Mouse (Mus musculus): Measurements from ENCODE around the gene Atg4b. TPM values are rescaled to one million over a fixed set of nuclear protein-coding genes. Genes with fewer than 3 reads are reported as not detected.
A peak's percentile ranks its signal among the peaks of the same experiment; 100 is the strongest.

Gene Atg4b
- polyA plus RNA-seq, 1 experiment from 2014 or later: 75.2 TPM

- H3K4me1 ChIP-seq: peaks cover 38% of the 10 kb centered on the region
- H3K36me3 ChIP-seq: peaks cover 35% of the 10 kb centered on the region
- peak within 1 kb of the TSS; percentile 96 for H3K4me3 ChIP-seq
- H3K27me3 ChIP-seq: no peaks in the 10 kb centered on the region
- peak within 1 kb of the TSS; percentile 97 for H3K4me2 ChIP-seq
- H3K9me3 ChIP-seq: no peaks in the 10 kb centered on the region
- peak; percentile 97 for ATAC-seq (ENCODE audit: borderline replicate concordance, extremely low read depth, low FRiP score, low TSS enrichment)
- peak within 1 kb of the TSS; percentile 98 for H3K27ac ChIP-seq
- WGBS: under 1% methylated on average over 91 of the region's 94 CpGs
- H3K9ac ChIP-seq: peak within 1 kb of the TSS; percentile 97
Observed at GRCm38 (mm10) chr1:93803556-93804507, 52.5 kb downstream of the Atg4b start, which contains the start of gene Ing5. Gene Ing5, plus strand, starts transcription at chr1:93803965.

GRCm38 (mm10) chr1:93804818-93805217, 53.5 kb downstream of the Atg4b start:
- peaks cover 32% of the 10 kb centered on the region for H3K36me3 ChIP-seq
- no peaks in the 10 kb centered on the region for H3K27me3 ChIP-seq
- 55% methylated on average over 4 of the region's 4 CpGs for WGBS
- no peaks in the 10 kb centered on the region for H3K9me3 ChIP-seq
- no peak for ATAC-seq (ENCODE audit: borderline replicate concordance, extremely low read depth, low FRiP score, low TSS enrichment)
- no peak overlapping the region; the same call in 1 of the 2 replicates for H3K27ac ChIP-seq
- peak overlapping the region; percentile 75 for H3K4me2 ChIP-seq
- H3K9ac ChIP-seq: peak overlapping the region; percentile 28; the same call in 1 of the 2 replicates
- peak overlapping the region; percentile 96 for H3K4me3 ChIP-seq
- H3K4me1 ChIP-seq: peaks cover 38% of the 10 kb centered on the region

- Histone ChIP-seq H3K4me1 (peaks cover 38% of the 10 kb centered on the region), H3K9ac (no peak overlapping the region), H3K4me3 (no peak overlapping the region), H3K36me3 (peaks cover 33% of the 10 kb centered on the region), H3K27me3 (no peaks in the 10 kb centered on the region), H3K27ac (no peak overlapping the region), H3K4me2 (peak overlapping the region; percentile 75; the same call in 1 of the 2 replicates), H3K9me3 (no peaks in the 10 kb centered on the region)
- ATAC-seq (ENCODE audit: borderline replicate concordance, extremely low read depth, low FRiP score, low TSS enrichment): no peak
- WGBS: 60% methylated on average over 5 of the region's 5 CpGs
Observed at GRCm38 (mm10) chr1:93805221-93805951, 54.1 kb downstream of the Atg4b start.

GRCm38 (mm10) chr1:93808871-93809270, 57.6 kb downstream of the Atg4b start:
- 70% methylated on average over 4 of the region's 4 CpGs for WGBS
- Histone ChIP-seq H3K27ac (no peak overlapping the region), H3K4me2 (no peak overlapping the region), H3K9me3 (no peaks in the 10 kb centered on the region), H3K9ac (no peak overlapping the region), H3K4me3 (no peak overlapping the region), H3K27me3 (no peaks in the 10 kb centered on the region), H3K4me1 (peaks cover 17% of the 10 kb centered on the region), H3K36me3 (peaks cover 65% of the 10 kb centered on the region)
- no peak for ATAC-seq (ENCODE audit: borderline replicate concordance, extremely low read depth, low FRiP score, low TSS enrichment)

- Histone ChIP-seq H3K9me3 (no peaks in the 10 kb centered on the region), H3K4me2 (no peak overlapping the region), H3K36me3 (peaks cover 76% of the 10 kb centered on the region), H3K4me1 (peaks cover 10% of the 10 kb centered on the region), H3K9ac (no peak overlapping the region), H3K4me3 (no peak overlapping the region), H3K27me3 (no peaks in the 10 kb centered on the region), H3K27ac (no peak overlapping the region)
- 96% methylated on average over 3 of the region's 3 CpGs for WGBS
- ATAC-seq (ENCODE audit: borderline replicate concordance, extremely low read depth, low FRiP score, low TSS enrichment): no peak
Observed at GRCm38 (mm10) chr1:93810011-93810410, 58.7 kb downstream of the Atg4b start.

- H3K4me1 ChIP-seq: no peaks in the 10 kb centered on the region
- no peaks in the 10 kb centered on the region for H3K9me3 ChIP-seq
- WGBS: 80% methylated on average over 8 of the region's 8 CpGs
- H3K36me3 ChIP-seq: peaks cover 89% of the 10 kb centered on the region
- ATAC-seq (ENCODE audit: borderline replicate concordance, extremely low read depth, low FRiP score, low TSS enrichment): no peak
- no peak overlapping the region for H3K9ac ChIP-seq
- no peak overlapping the region for H3K4me3 ChIP-seq
- no peaks in the 10 kb centered on the region for H3K27me3 ChIP-seq
- no peak overlapping the region for H3K27ac ChIP-seq
- no peak overlapping the region for H3K4me2 ChIP-seq
Observed at GRCm38 (mm10) chr1:93811495-93812039, 60.3 kb downstream of the Atg4b start.

GRCm38 (mm10) chr1:93817823-93818532, 66.7 kb downstream of the Atg4b start:
- H3K9me3 ChIP-seq: no peaks in the 10 kb centered on the region
- no peak overlapping the region for H3K27ac ChIP-seq
- H3K27me3 ChIP-seq: no peaks in the 10 kb centered on the region
- no peak overlapping the region for H3K9ac ChIP-seq
- no peak overlapping the region for H3K4me2 ChIP-seq
- no peaks in the 10 kb centered on the region for H3K4me1 ChIP-seq
- 92% methylated on average over 8 of the region's 8 CpGs for WGBS
- H3K4me3 ChIP-seq: no peak overlapping the region
- peaks cover 84% of the 10 kb centered on the region for H3K36me3 ChIP-seq
- ATAC-seq (ENCODE audit: borderline replicate concordance, extremely low read depth, low FRiP score, low TSS enrichment): no peak

- Histone ChIP-seq H3K4me1 (no peaks in the 10 kb centered on the region), H3K27ac (no peak overlapping the region), H3K9me3 (no peaks in the 10 kb centered on the region), H3K9ac (no peak overlapping the region), H3K4me2 (no peak overlapping the region), H3K36me3 (peaks cover 78% of the 10 kb centered on the region), H3K27me3 (no peaks in the 10 kb centered on the region), H3K4me3 (no peak overlapping the region)
- ATAC-seq (ENCODE audit: borderline replicate concordance, extremely low read depth, low FRiP score, low TSS enrichment): no peak
- WGBS: 87% methylated on average over 7 of the region's 7 CpGs
Observed at GRCm38 (mm10) chr1:93818722-93819121, 67.4 kb downstream of the Atg4b start.

GRCm38 (mm10) chr1:93823796-93824495, 72.6 kb downstream of the Atg4b start:
- no peak overlapping the region for H3K4me3 ChIP-seq
- H3K4me2 ChIP-seq: peak overlapping the region; percentile 65; the same call in 1 of the 2 replicates
- WGBS: 64% methylated on average over 3 of the region's 3 CpGs
- H3K4me1 ChIP-seq: peaks cover 5% of the 10 kb centered on the region
- peaks cover 25% of the 10 kb centered on the region for H3K36me3 ChIP-seq
- no peak for ATAC-seq (ENCODE audit: borderline replicate concordance, extremely low read depth, low FRiP score, low TSS enrichment)
- no peaks in the 10 kb centered on the region for H3K27me3 ChIP-seq
- H3K9me3 ChIP-seq: no peaks in the 10 kb centered on the region
- no peak overlapping the region for H3K9ac ChIP-seq
- no peak overlapping the region for H3K27ac ChIP-seq

GRCm38 (mm10) chr1:93824609-93825008, 73.3 kb downstream of the Atg4b start, which contains the start of gene D2hgdh:
Gene D2hgdh, plus strand, starts transcription at chr1:93824909.
- Histone ChIP-seq H3K4me1 (peaks cover 5% of the 10 kb centered on the region), H3K4me3 (peak within 1 kb of the TSS; percentile 70), H3K27ac (peak within 1 kb of the TSS; percentile 98), H3K4me2 (peak within 1 kb of the TSS; percentile 65), H3K36me3 (peaks cover 19% of the 10 kb centered on the region), H3K27me3 (no peaks in the 10 kb centered on the region), H3K9ac (peak within 1 kb of the TSS; percentile 62), H3K9me3 (no peaks in the 10 kb centered on the region)
- 0 out of 2 replicates have a peak, but pooled peaks have one; percentile 11 for ATAC-seq (ENCODE audit: borderline replicate concordance, extremely low read depth, low FRiP score, low TSS enrichment)
- 11% methylated on average over 10 of the region's 10 CpGs for WGBS
